Mouse (Mus musculus): ENCODE results near the gene Slc3a1. TPM values are rescaled to one million over a fixed set of nuclear protein-coding genes. Genes with fewer than 3 reads are reported as not detected.

Slc3a1 gene
- polyA plus RNA-seq (2014; fragmentation: Nextera tagmentation; extraction: Ambion mirVana): 0.16 and 0.44 TPM in 2 replicates

DNA sequence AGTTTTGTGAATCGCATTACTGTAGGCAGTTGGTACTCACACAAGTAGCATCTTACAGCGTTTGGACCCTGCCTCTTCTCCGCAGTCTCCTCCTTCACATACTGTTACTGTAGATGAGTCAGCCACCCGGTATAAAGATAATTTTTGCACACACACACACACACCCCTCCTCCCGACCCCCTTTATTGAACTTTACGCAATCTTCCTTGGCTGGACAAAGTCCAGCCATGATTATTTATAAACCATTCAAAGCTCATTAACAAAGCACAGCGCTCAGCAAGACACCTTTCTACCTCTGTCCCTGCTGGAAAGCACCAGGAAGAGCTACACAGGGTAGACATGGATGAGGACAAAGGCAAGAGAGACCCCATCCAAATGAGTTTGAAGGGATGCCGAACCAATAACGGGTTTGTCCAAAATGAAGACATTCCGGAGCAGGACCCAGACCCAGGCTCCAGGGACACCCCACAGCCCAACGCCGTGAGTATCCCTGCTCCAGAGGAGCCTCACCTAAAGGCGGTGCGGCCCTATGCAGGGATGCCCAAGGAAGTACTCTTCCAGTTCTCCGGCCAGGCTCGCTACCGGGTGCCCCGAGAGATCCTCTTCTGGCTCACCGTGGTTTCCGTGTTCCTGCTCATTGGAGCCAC lies at the start of gene Slc3a1:
TSS of gene Slc3a1 (plus strand) at position 284 of the 647 bp plus-strand sequence.
- WGBS: 95% methylated on average over 20 of the region's 20 CpGs

GRCm38 (mm10) chr17:84981721-84982120 lies 46.5 kb upstream of the Slc3a1 start:
- DNase-seq (ENCODE audit: low spot score) (no peak), ATAC-seq (ENCODE audit: insufficient number of reproducible peaks, low FRiP score, low TSS enrichment, low read depth) (no peak)
- WGBS: 90% methylated on average over 1 of the region's 1 CpGs
- Histone ChIP-seq H3K9ac (ENCODE audit: low read length) (no peak overlapping the region), H3K27ac (replicated peaks; ENCODE audit: low read depth, low read length) (no peak overlapping the region), H3K4me1 (ENCODE audit: control insufficient read depth, insufficient read depth, low read length) (peaks cover 6% of the 10 kb centered on the region; the same call in 1 of the 2 replicates), H3K27me3 (ENCODE audit: control insufficient read depth, insufficient read depth, low read length) (no peaks in the 10 kb centered on the region), H3K4me3 (ENCODE audit: low read depth, low read length) (no peak overlapping the region), H3K4me2 (ENCODE audit: low read depth, severe bottlenecking) (no peak overlapping the region), H3K9me3 (ENCODE audit: control insufficient read depth, low read length) (no peaks in the 10 kb centered on the region), H3K36me3 (ENCODE audit: control insufficient read depth, insufficient read depth, low read length) (no peaks in the 10 kb centered on the region)

More for the DNA sequence above, at the start of gene Slc3a1:
- Histone ChIP-seq H3K4me3 (ENCODE audit: low read depth, low read length) (no peak within 1 kb of the TSS), H3K9ac (ENCODE audit: low read length) (no peak within 1 kb of the TSS), H3K4me1 (ENCODE audit: control insufficient read depth, insufficient read depth, low read length) (no peaks in the 10 kb centered on the region), H3K9me3 (ENCODE audit: control insufficient read depth, low read length) (no peaks in the 10 kb centered on the region), H3K27me3 (ENCODE audit: control insufficient read depth, insufficient read depth, low read length) (no peaks in the 10 kb centered on the region), H3K36me3 (ENCODE audit: control insufficient read depth, insufficient read depth, low read length) (no peaks in the 10 kb centered on the region), H3K4me2 (ENCODE audit: low read depth, severe bottlenecking) (no peak within 1 kb of the TSS), H3K27ac (replicated peaks; ENCODE audit: low read depth, low read length) (no peak within 1 kb of the TSS)
- no peak for DNase-seq (ENCODE audit: low spot score)
- ATAC-seq (ENCODE audit: insufficient number of reproducible peaks, low FRiP score, low TSS enrichment, low read depth): no peak

GRCm38 (mm10) chr17:84982735-84983134 lies 45.4 kb upstream of the Slc3a1 start:
- WGBS: 73% methylated on average over 2 of the region's 2 CpGs
- no peak overlapping the region for H3K4me2 ChIP-seq (ENCODE audit: low read depth, severe bottlenecking)
- no peak for DNase-seq (ENCODE audit: low spot score)
- ATAC-seq (ENCODE audit: insufficient number of reproducible peaks, low FRiP score, low TSS enrichment, low read depth): no peak
- H3K9ac ChIP-seq (ENCODE audit: low read length): no peak overlapping the region
- no peak overlapping the region for H3K4me3 ChIP-seq (ENCODE audit: low read depth, low read length)
- H3K27me3 ChIP-seq (ENCODE audit: control insufficient read depth, insufficient read depth, low read length): no peaks in the 10 kb centered on the region
- H3K27ac ChIP-seq (replicated peaks; ENCODE audit: low read depth, low read length): no peak overlapping the region
- H3K9me3 ChIP-seq (ENCODE audit: control insufficient read depth, low read length): no peaks in the 10 kb centered on the region
- peaks cover 6% of the 10 kb centered on the region; the same call in 1 of the 2 replicates for H3K4me1 ChIP-seq (ENCODE audit: control insufficient read depth, insufficient read depth, low read length)
- H3K36me3 ChIP-seq (ENCODE audit: control insufficient read depth, insufficient read depth, low read length): no peaks in the 10 kb centered on the region

GRCm38 (mm10) chr17:84986368-84986767 lies 41.8 kb upstream of the Slc3a1 start:
- 36% methylated on average over 5 of the region's 5 CpGs for WGBS
- no peaks in the 10 kb centered on the region for H3K36me3 ChIP-seq (ENCODE audit: control insufficient read depth, insufficient read depth, low read length)
- DNase-seq (ENCODE audit: low spot score): no peak

GRCm38 (mm10) chr17:84987834-84988410 lies 40.3 kb upstream of the Slc3a1 start:
- H3K9me3 ChIP-seq (ENCODE audit: control insufficient read depth, low read length): no peaks in the 10 kb centered on the region
- ATAC-seq (ENCODE audit: insufficient number of reproducible peaks, low FRiP score, low TSS enrichment, low read depth) (no peak), DNase-seq (ENCODE audit: low spot score) (no peak)
- H3K36me3 ChIP-seq (ENCODE audit: control insufficient read depth, insufficient read depth, low read length): no peaks in the 10 kb centered on the region
- peaks cover 6% of the 10 kb centered on the region; the same call in 1 of the 2 replicates for H3K4me1 ChIP-seq (ENCODE audit: control insufficient read depth, insufficient read depth, low read length)
- no peak overlapping the region for H3K4me2 ChIP-seq (ENCODE audit: low read depth, severe bottlenecking)
- WGBS: 86% methylated on average over 3 of the region's 3 CpGs
- no peak overlapping the region for H3K9ac ChIP-seq (ENCODE audit: low read length)
- H3K27ac ChIP-seq (replicated peaks; ENCODE audit: low read depth, low read length): no peak overlapping the region
- no peak overlapping the region for H3K4me3 ChIP-seq (ENCODE audit: low read depth, low read length)
- no peaks in the 10 kb centered on the region for H3K27me3 ChIP-seq (ENCODE audit: control insufficient read depth, insufficient read depth, low read length)

More at GRCm38 (mm10) chr17:84986368-84986767, 41.8 kb upstream of the Slc3a1 start:
- ATAC-seq (ENCODE audit: insufficient number of reproducible peaks, low FRiP score, low TSS enrichment, low read depth): no peak
- Histone ChIP-seq H3K9me3 (ENCODE audit: control insufficient read depth, low read length) (no peaks in the 10 kb centered on the region), H3K27me3 (ENCODE audit: control insufficient read depth, insufficient read depth, low read length) (no peaks in the 10 kb centered on the region), H3K4me1 (ENCODE audit: control insufficient read depth, insufficient read depth, low read length) (peaks cover 6% of the 10 kb centered on the region; the same call in 1 of the 2 replicates), H3K27ac (replicated peaks; ENCODE audit: low read depth, low read length) (no peak overlapping the region), H3K9ac (ENCODE audit: low read length) (no peak overlapping the region), H3K4me2 (ENCODE audit: low read depth, severe bottlenecking) (no peak overlapping the region), H3K4me3 (ENCODE audit: low read depth, low read length) (no peak overlapping the region)

- no peak overlapping the region for H3K27ac ChIP-seq (replicated peaks; ENCODE audit: low read depth, low read length)
- H3K36me3 ChIP-seq (ENCODE audit: control insufficient read depth, insufficient read depth, low read length): no peaks in the 10 kb centered on the region
- no peak for DNase-seq (ENCODE audit: low spot score)
- no peak overlapping the region for H3K4me2 ChIP-seq (ENCODE audit: low read depth, severe bottlenecking)
- H3K4me1 ChIP-seq (ENCODE audit: control insufficient read depth, insufficient read depth, low read length): peaks cover 6% of the 10 kb centered on the region; the same call in 1 of the 2 replicates
- no peaks in the 10 kb centered on the region for H3K27me3 ChIP-seq (ENCODE audit: control insufficient read depth, insufficient read depth, low read length)
- no peak overlapping the region for H3K4me3 ChIP-seq (ENCODE audit: low read depth, low read length)
- H3K9ac ChIP-seq (ENCODE audit: low read length): no peak overlapping the region
- no peak for ATAC-seq (ENCODE audit: insufficient number of reproducible peaks, low FRiP score, low TSS enrichment, low read depth)
- H3K9me3 ChIP-seq (ENCODE audit: control insufficient read depth, low read length): no peaks in the 10 kb centered on the region
These were observed 39.7 kb upstream of the Slc3a1 start for GRCm38 (mm10) chr17:84988514-84988913.

- Histone ChIP-seq H3K36me3 (ENCODE audit: control insufficient read depth, insufficient read depth, low read length) (peaks cover 5% of the 10 kb centered on the region), H3K27me3 (ENCODE audit: control insufficient read depth, insufficient read depth, low read length) (no peaks in the 10 kb centered on the region), H3K9ac (ENCODE audit: low read length) (no peak overlapping the region), H3K9me3 (ENCODE audit: control insufficient read depth, low read length) (no peaks in the 10 kb centered on the region), H3K4me2 (ENCODE audit: low read depth, severe bottlenecking) (no peak overlapping the region), H3K4me3 (ENCODE audit: low read depth, low read length) (no peak overlapping the region), H3K4me1 (ENCODE audit: control insufficient read depth, insufficient read depth, low read length) (no peaks in the 10 kb centered on the region), H3K27ac (replicated peaks; ENCODE audit: low read depth, low read length) (no peak overlapping the region)
- WGBS: 84% methylated on average over 6 of the region's 6 CpGs
- DNase-seq (ENCODE audit: low spot score) (no peak), ATAC-seq (ENCODE audit: insufficient number of reproducible peaks, low FRiP score, low TSS enrichment, low read depth) (no peak)
These were observed 32.3 kb upstream of the Slc3a1 start for GRCm38 (mm10) chr17:84995844-84996243.

GRCm38 (mm10) chr17:84997639-84998038 lies 30.5 kb upstream of the Slc3a1 start:
- Histone ChIP-seq H3K9me3 (ENCODE audit: control insufficient read depth, low read length) (no peaks in the 10 kb centered on the region), H3K9ac (ENCODE audit: low read length) (no peak overlapping the region), H3K4me1 (ENCODE audit: control insufficient read depth, insufficient read depth, low read length) (no peaks in the 10 kb centered on the region), H3K27ac (replicated peaks; ENCODE audit: low read depth, low read length) (no peak overlapping the region), H3K27me3 (ENCODE audit: control insufficient read depth, insufficient read depth, low read length) (no peaks in the 10 kb centered on the region), H3K36me3 (ENCODE audit: control insufficient read depth, insufficient read depth, low read length) (peaks cover 5% of the 10 kb centered on the region), H3K4me2 (ENCODE audit: low read depth, severe bottlenecking) (no peak overlapping the region), H3K4me3 (ENCODE audit: low read depth, low read length) (no peak overlapping the region)
- WGBS: 65% methylated on average over 1 of the region's 1 CpGs
- DNase-seq (ENCODE audit: low spot score) (no peak), ATAC-seq (ENCODE audit: insufficient number of reproducible peaks, low FRiP score, low TSS enrichment, low read depth) (no peak)

Measured in limb, embryonic 11.5 days (tissue).